Mouse (Mus musculus) thymus, postnatal 10 days (tissue): ENCODE data around the gene Adamts3.
A peak's percentile ranks its signal among the peaks of the same experiment; 100 is the strongest.

Source experiments
- DNase-seq, 2 experiments: peaks; one replicate each; pipeline ENCODE4 v3.0.0; 2021; ENCODE audit warnings: low spot score in 2 of 2

Adamts3 gene

GRCm38 (mm10) chr5:89883051-89883907 lies at the start of gene Adamts3:
Gene Adamts3, minus strand, starts transcription at chr5:89883334.
- DNase-seq: peak in 1 of 2 experiments; percentile 12

GRCm38 (mm10) chr5:89931511-89931910 lies 48.4 kb upstream of the Adamts3 start:
- no peak for DNase-seq

DNA sequence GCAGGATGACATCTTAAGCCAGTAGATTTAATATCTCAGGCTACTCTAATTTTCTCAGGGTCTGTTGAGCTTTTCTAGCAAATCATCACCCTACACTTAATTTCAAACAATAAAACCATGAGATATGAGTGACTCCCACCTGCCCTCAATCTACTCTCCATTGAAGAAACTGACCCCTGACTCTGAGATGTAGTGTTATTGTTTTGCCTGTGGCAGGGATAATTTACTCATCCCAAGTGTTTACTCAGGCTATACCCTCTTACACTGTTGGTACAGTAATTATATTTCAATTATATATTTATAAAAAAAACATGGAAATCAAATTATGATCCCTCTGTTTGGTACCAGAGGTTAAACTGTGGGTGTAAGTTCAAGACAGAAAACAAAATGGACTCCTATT lies 29.2 kb upstream of the Adamts3 start:
- DNase-seq: no peak

DNA sequence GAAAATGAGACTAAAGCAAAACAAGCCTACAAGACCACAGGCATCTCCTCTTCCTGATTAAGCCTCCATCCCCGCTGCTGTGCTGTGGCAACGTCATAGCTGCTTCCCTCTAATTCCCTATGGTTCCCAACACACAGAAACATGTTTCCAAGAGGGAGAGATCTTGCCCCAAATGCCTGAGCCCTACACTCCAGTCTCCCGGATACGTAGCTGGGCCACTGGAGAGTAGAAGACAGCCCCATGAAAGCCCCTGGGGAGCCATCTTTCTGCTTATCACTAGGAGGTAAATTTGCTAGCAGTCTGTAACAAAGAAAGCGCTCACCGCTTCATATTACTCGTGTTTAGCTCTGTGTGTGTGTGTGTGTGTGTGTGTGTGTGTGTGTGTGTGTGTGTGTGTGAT lies 28.8 kb upstream of the Adamts3 start:
- DNase-seq: no peak

DNA sequence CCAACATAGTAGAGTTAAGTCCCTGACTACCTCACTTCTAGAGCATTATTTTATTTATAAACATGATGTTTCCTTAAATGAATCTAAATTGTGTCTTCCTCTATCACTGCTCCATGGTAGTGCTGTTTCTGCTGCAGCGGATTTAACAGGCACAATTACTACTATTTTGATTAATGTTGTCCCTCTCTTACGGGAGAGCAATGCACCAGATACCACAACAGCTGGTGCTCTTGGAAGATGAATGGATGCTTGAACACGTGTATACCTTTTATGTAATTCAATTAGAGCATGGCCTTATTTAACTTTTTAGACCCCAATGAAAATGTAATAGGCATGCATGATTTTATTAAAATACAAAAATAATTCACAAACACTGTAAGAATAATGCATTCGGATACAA lies 28.4 kb upstream of the Adamts3 start:
- no peak for DNase-seq

DNA sequence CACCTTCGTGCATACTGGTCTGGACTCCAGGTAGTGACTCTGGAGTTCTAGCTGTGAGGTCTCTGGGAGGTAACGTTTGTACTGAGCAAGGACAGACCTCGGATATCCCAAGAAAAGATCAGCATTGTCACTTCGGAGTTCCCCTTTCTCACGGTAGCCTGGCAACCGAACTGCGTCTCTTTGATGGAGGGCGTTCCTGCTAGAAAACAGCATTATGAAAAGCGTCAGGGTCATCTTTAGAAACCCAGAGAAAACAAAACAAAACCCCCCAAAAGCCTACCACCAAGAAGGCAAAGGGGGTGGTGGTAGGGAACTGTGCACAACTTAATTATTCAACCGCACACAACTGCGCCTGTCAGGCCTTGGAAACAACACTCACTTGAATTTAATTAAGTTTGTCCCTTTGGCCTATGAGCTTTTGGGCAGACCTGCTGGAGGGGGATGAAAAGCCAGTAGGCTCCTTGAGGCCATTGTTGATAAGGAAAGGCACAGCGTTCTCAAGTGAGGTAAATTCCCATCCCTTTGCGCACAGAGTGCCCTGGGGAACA lies 23.8 kb upstream of the Adamts3 start:
- no peak for DNase-seq

GRCm38 (mm10) chr5:89901026-89901425 lies 17.9 kb upstream of the Adamts3 start:
- DNase-seq: peak in 1 of 2 experiments; percentile 6

DNA sequence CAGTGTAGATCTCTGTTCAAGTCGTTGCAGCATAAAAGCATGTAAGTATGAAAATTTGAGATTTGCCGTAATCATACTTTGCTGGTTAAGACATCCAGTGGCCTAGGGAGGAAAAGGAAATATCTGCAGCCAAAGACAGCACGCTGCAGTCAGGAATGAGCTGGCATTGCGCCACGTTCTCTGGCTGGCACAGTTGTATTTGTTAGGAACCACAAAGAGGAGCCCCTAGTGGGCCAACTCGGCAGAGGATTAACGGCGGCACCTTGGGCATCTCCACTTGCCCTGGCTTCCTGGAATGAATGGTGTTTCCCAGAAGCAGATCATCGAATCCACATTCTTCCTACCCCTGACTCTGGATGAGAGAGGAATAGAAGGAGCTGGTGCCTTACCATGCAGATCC lies 14.4 kb upstream of the Adamts3 start:
- no peak for DNase-seq

DNA sequence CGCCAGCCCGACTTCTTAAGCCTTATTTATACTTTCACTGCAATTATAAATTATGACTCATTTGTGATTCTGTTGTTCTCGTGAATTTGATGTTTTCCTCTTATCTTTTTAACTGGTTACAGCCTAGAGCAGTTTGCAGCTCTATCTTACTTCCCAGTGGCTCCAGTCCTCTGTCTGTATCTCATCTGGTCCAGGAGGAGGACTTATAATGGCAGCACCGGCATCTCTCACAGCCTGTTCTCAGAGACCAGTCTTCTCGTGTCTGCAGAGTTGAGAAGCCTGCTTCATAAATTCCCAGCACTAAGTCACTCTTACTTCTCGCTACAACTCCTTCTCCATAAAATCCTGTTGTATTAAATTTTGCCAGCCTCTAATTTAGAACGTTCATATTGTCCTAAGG lies 12.4 kb upstream of the Adamts3 start:
- no peak for DNase-seq

DNA sequence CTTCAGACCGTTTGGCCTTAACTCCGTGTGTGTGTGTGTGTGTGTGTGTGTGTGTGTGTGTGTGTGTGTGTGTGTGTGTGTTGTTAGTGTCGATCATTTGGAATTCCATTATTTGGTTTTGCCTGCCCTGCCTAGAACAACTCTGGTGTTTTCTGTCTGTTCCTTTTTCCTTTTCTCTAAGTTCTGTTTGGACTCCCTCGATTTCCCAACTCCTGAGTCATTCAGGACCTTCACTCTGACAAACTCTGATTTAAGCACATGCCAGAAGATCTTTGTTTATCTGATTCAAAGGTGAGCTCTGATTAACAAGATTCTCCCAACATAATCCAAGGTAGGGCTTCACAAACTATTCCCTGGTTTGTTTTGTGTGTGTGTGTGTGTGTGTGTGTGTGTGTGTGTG lies 1.9 kb upstream of the Adamts3 start:
- DNase-seq: no peak

DNA sequence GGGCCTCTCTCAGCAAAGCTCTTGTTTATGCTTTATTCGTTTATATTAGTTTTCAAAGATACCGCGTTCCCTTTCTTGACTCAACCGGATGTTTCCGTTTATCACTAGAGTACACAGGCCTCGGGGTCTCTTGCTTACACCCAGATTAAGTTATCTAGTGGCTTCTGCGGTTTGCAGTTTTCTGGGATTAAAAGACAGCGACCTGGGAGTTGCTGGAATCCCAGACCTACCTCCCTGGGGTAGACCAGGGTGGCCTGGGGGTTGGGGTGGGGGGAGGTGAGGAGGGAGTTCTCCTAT lies 722 bp upstream of the Adamts3 start:
- DNase-seq: no peak

DNA sequence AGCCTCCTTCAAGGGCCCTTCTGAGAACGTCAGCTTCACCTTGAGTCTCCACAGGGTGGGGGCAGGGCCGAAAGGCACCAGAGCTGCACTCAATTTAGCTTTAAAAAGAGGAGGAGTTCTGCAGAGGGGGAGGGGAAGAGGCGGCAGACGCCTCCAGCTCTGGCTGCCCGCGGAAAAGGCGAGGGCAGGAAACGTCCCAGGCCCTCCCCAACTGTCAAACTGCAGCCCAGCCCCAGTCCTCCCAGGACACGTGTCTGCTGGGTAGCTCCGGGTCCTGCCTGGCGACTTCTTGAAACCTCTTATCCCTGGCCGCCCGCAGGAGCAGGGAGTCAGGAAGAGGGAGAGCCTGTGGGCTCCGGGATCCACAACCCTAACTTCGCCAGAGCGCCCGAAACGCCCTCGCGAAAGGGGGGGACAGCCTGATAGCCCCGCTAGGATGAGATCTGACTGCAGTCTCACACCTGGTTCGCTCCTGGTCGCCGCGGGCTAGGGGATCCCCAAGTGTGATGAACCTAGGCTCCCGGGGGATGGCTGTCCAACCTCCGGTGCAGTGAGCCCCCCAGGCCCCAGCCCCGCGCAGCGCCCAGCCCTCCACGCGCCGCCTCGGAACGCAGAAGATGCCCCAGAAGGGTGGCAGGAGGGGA lies 921 bp downstream of the Adamts3 start:
- DNase-seq: peak; percentile 34 to 38

GRCm38 (mm10) chr5:89881425-89881824 lies 1.7 kb downstream of the Adamts3 start:
- no peak for DNase-seq

- DNase-seq: no peak
Observed at GRCm38 (mm10) chr5:89878866-89879392, 4.2 kb downstream of the Adamts3 start.

DNA sequence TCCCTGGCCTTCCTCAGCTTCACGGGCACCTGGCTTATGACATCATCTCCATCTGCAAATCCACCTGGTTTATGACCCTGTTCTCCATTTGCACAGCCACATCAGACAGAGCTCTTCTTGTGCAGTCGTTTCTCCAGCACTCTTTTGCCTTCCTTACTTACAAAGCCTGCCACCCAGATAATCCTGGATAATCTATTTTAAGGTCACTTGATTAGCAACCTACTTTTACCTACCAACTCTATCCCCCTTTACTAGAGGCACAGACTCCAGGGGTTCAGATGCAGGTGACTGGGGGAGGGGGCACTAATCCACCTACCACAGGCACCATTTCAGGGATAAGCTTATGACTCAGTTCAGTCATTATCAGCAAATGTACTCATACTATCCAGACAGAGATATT lies 10.5 kb downstream of the Adamts3 start:
- no peak for DNase-seq

DNA sequence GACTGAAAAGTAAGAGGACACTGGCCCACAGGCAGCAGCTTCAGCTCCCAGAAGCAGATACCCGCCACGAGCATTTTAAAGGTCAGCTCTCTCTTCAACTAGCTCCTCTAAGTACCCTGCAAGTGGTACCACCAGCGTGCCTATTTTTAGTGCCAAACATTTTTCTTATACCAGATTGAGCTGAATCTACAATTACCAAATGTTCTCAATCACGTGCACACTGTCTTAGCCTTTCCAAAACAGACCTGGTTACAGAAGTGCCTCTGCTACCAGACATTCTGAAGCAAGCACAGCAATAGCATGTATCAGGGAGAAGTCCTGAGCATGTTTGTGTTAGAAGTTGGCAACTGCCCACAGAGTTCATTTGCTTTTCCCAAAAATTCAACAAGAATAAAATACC lies 23.5 kb downstream of the Adamts3 start:
- no peak for DNase-seq

- DNase-seq: no peak
Observed at GRCm38 (mm10) chr5:89858837-89859236, 24.3 kb downstream of the Adamts3 start.

- no peak for DNase-seq
Observed at GRCm38 (mm10) chr5:89846551-89846950, 36.6 kb downstream of the Adamts3 start.

- DNase-seq: no peak
Observed at GRCm38 (mm10) chr5:89844354-89844753, 38.8 kb downstream of the Adamts3 start.

DNA sequence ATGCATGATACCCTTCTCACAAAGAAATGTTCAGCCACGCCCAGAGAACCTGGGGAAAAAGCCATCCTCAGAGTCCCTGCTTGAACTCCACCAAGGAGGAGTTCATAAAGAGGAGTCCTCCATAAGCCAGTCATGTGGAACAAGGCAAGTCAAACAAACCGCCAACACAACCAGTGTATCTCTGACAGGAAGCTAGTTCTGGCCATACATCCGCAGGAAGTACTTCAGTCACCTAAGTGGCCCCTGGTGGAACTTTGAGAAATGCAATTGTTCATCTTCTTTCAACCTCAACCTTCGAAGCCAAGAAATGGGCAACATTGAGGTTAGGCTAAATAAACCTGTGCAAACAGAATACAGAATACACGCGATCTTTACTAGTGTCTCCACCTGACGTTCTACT lies 39.7 kb downstream of the Adamts3 start:
- DNase-seq: no peak

- no peak for DNase-seq
Observed at GRCm38 (mm10) chr5:89839627-89840026, 43.5 kb downstream of the Adamts3 start.

GRCm38 (mm10) chr5:89821175-89821574 lies 62.0 kb downstream of the Adamts3 start:
- DNase-seq: no peak

DNA sequence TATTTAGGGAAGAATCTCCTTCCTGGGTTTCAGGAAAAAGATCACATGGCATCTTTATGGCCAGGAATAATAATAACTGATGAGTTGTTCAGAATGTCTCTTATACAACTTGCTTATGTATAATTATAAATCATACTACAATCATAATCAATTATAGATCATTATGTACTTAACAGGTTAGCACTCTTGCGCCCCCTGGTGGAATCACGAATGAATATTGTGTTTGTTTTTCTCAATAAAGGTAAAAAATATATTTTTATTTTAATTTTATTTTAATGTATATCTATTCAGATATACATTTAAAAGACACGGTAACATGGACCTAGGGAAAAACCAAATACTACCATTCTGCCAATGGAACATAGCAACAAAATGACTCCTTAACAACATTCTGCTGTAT lies 63.6 kb downstream of the Adamts3 start:
- peak in 1 of 2 experiments; percentile 27 for DNase-seq
